Mouse (Mus musculus): ENCODE data around the gene St8sia2. TPM values are rescaled to one million over a fixed set of nuclear protein-coding genes. Genes with fewer than 3 reads are reported as not detected.

The St8sia2 gene
- total RNA-seq, 1 experiment: 0.36 TPM

GRCm38 (mm10) chr7:73909432-73910205 is 103.9 kb downstream of the St8sia2 start:
- no peaks in the 10 kb centered on the region for H3K9me3 ChIP-seq (ENCODE audit: control insufficient read depth, insufficient read depth, low read depth, low read length)
- TF ChIP-seq HCFC1 (IDR thresholded peaks at IDR 0.05; ENCODE audit: borderline replicate concordance, insufficient read depth, low read length): no peak
- TF ChIP-seq ZC3H11A (IDR thresholded peaks at IDR 0.05; ENCODE audit: borderline replicate concordance, low read depth, low read length): no peak
- TF ChIP-seq MAFK (IDR thresholded peaks at IDR 0.05; ENCODE audit: insufficient read depth, low read depth, low read length): no peak
- TF ChIP-seq CHD2 (IDR thresholded peaks at IDR 0.05; ENCODE audit: low read depth, low read length): no peak
- no peak for TF ChIP-seq ZNF384 (IDR thresholded peaks at IDR 0.05; ENCODE audit: low read depth, low read length)
- H3K27ac ChIP-seq (ENCODE audit: insufficient read depth, low read depth, low read length, poor library complexity, severe bottlenecking): no peak overlapping the region
- no peak overlapping the region for H3K4me3 ChIP-seq (ENCODE audit: insufficient read depth in 1 of 2, low read depth in 1 of 2, low read length in 2 of 2, poor library complexity in 1 of 2, severe bottlenecking in 1 of 2)
- 0 out of 4 replicates have a peak, but pooled peaks cover 0 to 5% of the 10 kb centered on the region in 2 experiments for H3K4me1 ChIP-seq (ENCODE audit: control insufficient read depth in 2 of 2, insufficient read depth in 2 of 2, low read length in 2 of 2, poor library complexity in 1 of 2)
- no peaks in the 10 kb centered on the region for H3K36me3 ChIP-seq (ENCODE audit: control insufficient read depth, insufficient read depth, low read length, poor library complexity, severe bottlenecking)
- H3K9ac ChIP-seq (ENCODE audit: insufficient read depth, low read depth, low read length, poor library complexity, severe bottlenecking): no peak overlapping the region
- no peak for DNase-seq (ENCODE audit: low read depth, low spot score)
- in situ Hi-C loops (cut with MboI; ENCODE audit: low sequenced_read_pairs in 2 of 2, unreplicated experiment in 2 of 2): no loop called here

GRCm38 (mm10) chr7:73894506-73894905 is 119.0 kb downstream of the St8sia2 start:
- Histone ChIP-seq H3K9ac (ENCODE audit: insufficient read depth, low read depth, low read length, poor library complexity, severe bottlenecking) (no peak overlapping the region), H3K36me3 (ENCODE audit: control insufficient read depth, insufficient read depth, low read length, poor library complexity, severe bottlenecking) (no peaks in the 10 kb centered on the region), H3K4me3 (ENCODE audit: insufficient read depth in 1 of 2, low read depth in 1 of 2, low read length in 2 of 2, poor library complexity in 1 of 2, severe bottlenecking in 1 of 2) (no peak overlapping the region), H3K9me3 (ENCODE audit: control insufficient read depth, insufficient read depth, low read depth, low read length) (no peaks in the 10 kb centered on the region), H3K27ac (ENCODE audit: insufficient read depth, low read depth, low read length, poor library complexity, severe bottlenecking) (no peak overlapping the region), H3K4me1 (ENCODE audit: control insufficient read depth in 2 of 2, insufficient read depth in 2 of 2, low read length in 2 of 2, poor library complexity in 1 of 2) (no peaks in the 10 kb centered on the region)
- DNase-seq (ENCODE audit: low read depth, low spot score): no peak
- TF ChIP-seq HCFC1 (IDR thresholded peaks at IDR 0.05; ENCODE audit: borderline replicate concordance, insufficient read depth, low read length) (no peak), ZNF384 (IDR thresholded peaks at IDR 0.05; ENCODE audit: low read depth, low read length) (no peak), MAFK (IDR thresholded peaks at IDR 0.05; ENCODE audit: insufficient read depth, low read depth, low read length) (no peak), CHD2 (IDR thresholded peaks at IDR 0.05; ENCODE audit: low read depth, low read length) (no peak)
- in situ Hi-C loops (cut with MboI; ENCODE audit: low sequenced_read_pairs in 2 of 2, unreplicated experiment in 2 of 2): no loop called here

- no peaks in the 10 kb centered on the region for H3K36me3 ChIP-seq (ENCODE audit: control insufficient read depth, insufficient read depth, low read length, poor library complexity, severe bottlenecking)
- H3K9ac ChIP-seq (ENCODE audit: insufficient read depth, low read depth, low read length, poor library complexity, severe bottlenecking): no peak overlapping the region
- TF ChIP-seq ZNF384 (IDR thresholded peaks at IDR 0.05; ENCODE audit: low read depth, low read length): no peak
- TF ChIP-seq HCFC1 (IDR thresholded peaks at IDR 0.05; ENCODE audit: borderline replicate concordance, insufficient read depth, low read length): no peak
- no peak for TF ChIP-seq MAFK (IDR thresholded peaks at IDR 0.05; ENCODE audit: insufficient read depth, low read depth, low read length)
- H3K4me3 ChIP-seq (ENCODE audit: insufficient read depth in 1 of 2, low read depth in 1 of 2, low read length in 2 of 2, poor library complexity in 1 of 2, severe bottlenecking in 1 of 2): no peak overlapping the region
- no peak for DNase-seq (ENCODE audit: low read depth, low spot score)
- no peaks in the 10 kb centered on the region for H3K9me3 ChIP-seq (ENCODE audit: control insufficient read depth, insufficient read depth, low read depth, low read length)
- H3K4me1 ChIP-seq (ENCODE audit: control insufficient read depth in 2 of 2, insufficient read depth in 2 of 2, low read length in 2 of 2, poor library complexity in 1 of 2): no peaks in the 10 kb centered on the region
- in situ Hi-C loops (cut with MboI; ENCODE audit: low sequenced_read_pairs in 2 of 2, unreplicated experiment in 2 of 2): no loop called here
- H3K27ac ChIP-seq (ENCODE audit: insufficient read depth, low read depth, low read length, poor library complexity, severe bottlenecking): no peak overlapping the region
Measured at GRCm38 (mm10) chr7:73891830-73892229, 121.7 kb downstream of the St8sia2 start.

GRCm38 (mm10) chr7:73890891-73891610 is 122.4 kb downstream of the St8sia2 start:
- in situ Hi-C loops (cut with MboI; ENCODE audit: low sequenced_read_pairs in 2 of 2, unreplicated experiment in 2 of 2): no loop called here
- DNase-seq (ENCODE audit: low read depth, low spot score): no peak
- Histone ChIP-seq H3K36me3 (ENCODE audit: control insufficient read depth, insufficient read depth, low read length, poor library complexity, severe bottlenecking) (no peaks in the 10 kb centered on the region), H3K4me1 (ENCODE audit: control insufficient read depth in 2 of 2, insufficient read depth in 2 of 2, low read length in 2 of 2, poor library complexity in 1 of 2) (no peaks in the 10 kb centered on the region; a peak in 1 of 4 replicates), H3K9me3 (ENCODE audit: control insufficient read depth, insufficient read depth, low read depth, low read length) (no peaks in the 10 kb centered on the region), H3K27ac (ENCODE audit: insufficient read depth, low read depth, low read length, poor library complexity, severe bottlenecking) (no peak overlapping the region), H3K4me3 (ENCODE audit: insufficient read depth in 1 of 2, low read depth in 1 of 2, low read length in 2 of 2, poor library complexity in 1 of 2, severe bottlenecking in 1 of 2) (no peak overlapping the region), H3K9ac (ENCODE audit: insufficient read depth, low read depth, low read length, poor library complexity, severe bottlenecking) (no peak overlapping the region)
- TF ChIP-seq CHD2 (IDR thresholded peaks at IDR 0.05; ENCODE audit: low read depth, low read length) (no peak), MAFK (IDR thresholded peaks at IDR 0.05; ENCODE audit: insufficient read depth, low read depth, low read length) (no peak), ZC3H11A (IDR thresholded peaks at IDR 0.05; ENCODE audit: borderline replicate concordance, low read depth, low read length) (no peak), ZNF384 (IDR thresholded peaks at IDR 0.05; ENCODE audit: low read depth, low read length) (no peak), HCFC1 (IDR thresholded peaks at IDR 0.05; ENCODE audit: borderline replicate concordance, insufficient read depth, low read length) (no peak)

Measured in ES-E14 (cell line).